Mouse (Mus musculus) intestine, postnatal 0 days (tissue): Measurements from ENCODE around the gene Arl14. TPM values are rescaled to one million over a fixed set of nuclear protein-coding genes. Genes with fewer than 3 reads are reported as not detected.

Experiments used
- ATAC-seq: fragments of 200-750 bp; cut with Nextera tagmentation; 2 replicates; pipeline ENCODE4 v1.8.0; 2017; ENCODE audit warnings: mild to moderate bottlenecking, moderate TSS enrichment, moderate library complexity
- H3K27ac ChIP-seq: fragments of 300-500 bp; sonication (generic); 2 replicates; pipeline ENCODE4 v1.5.1; 2014; ENCODE audit warnings: mild to moderate bottlenecking, low read depth, low read length, moderate library complexity
- H3K27me3 ChIP-seq: fragments of 300-500 bp; sonication (generic); replicated peaks from 2 replicates; pipeline ENCODE4 v1.6.1; 2014; ENCODE audit warnings: low read length, mixed read lengths; ENCODE audit not compliant: control insufficient read depth, insufficient read depth
- H3K36me3 ChIP-seq: fragments of 300-500 bp; sonication (generic); 2 replicates; pipeline ENCODE4 v1.6.1; 2014; ENCODE audit warnings: mild to moderate bottlenecking, moderate library complexity; ENCODE audit not compliant: control insufficient read depth, insufficient read depth
- H3K4me1 ChIP-seq: fragments of 300-500 bp; sonication (generic); replicated peaks from 2 replicates; pipeline ENCODE4 v1.6.1; 2014; ENCODE audit warnings: antibody characterized with exemption, low read length, mixed read lengths; ENCODE audit not compliant: control insufficient read depth, insufficient read depth
- H3K4me2 ChIP-seq: fragments of 300-500 bp; sonication (generic); replicated peaks from 2 replicates; pipeline ENCODE4 v1.6.1; 2014; ENCODE audit warnings: low read depth, mild to moderate bottlenecking, moderate library complexity
- H3K4me3 ChIP-seq: fragments of 300-500 bp; sonication (generic); 2 replicates; pipeline ENCODE4 v1.5.1; 2014; ENCODE audit warnings: low read depth, low read length
- H3K9ac ChIP-seq: fragments of 300-500 bp; sonication (generic); 2 replicates; pipeline ENCODE4 v1.6.1; 2014; ENCODE audit warnings: mild to moderate bottlenecking, low read depth, low read length
- H3K9me3 ChIP-seq: fragments of 300-500 bp; sonication (generic); 2 replicates; pipeline ENCODE4 v1.6.1; 2016; ENCODE audit warnings: mixed run types; ENCODE audit not compliant: control insufficient read depth
- CTCF ChIP-seq: sonication (generic); IDR thresholded peaks from 2 replicates; pipeline ENCODE4 v1.5.1; 2016; ENCODE audit warnings: low read depth, mild to moderate bottlenecking, control low read depth, antibody characterized with exemption, moderate library complexity
- WGBS: fragments of 180-500 bp; shearing (Covaris S2); extraction: QIAGEN DNeasy Blood & Tissue Kit; methylation state at CpG from one replicate; pipeline ENCODE4 v1.1.7; 2014; 5-methylcytosine and 5-hydroxymethylcytosine counted together
- polyA plus RNA-seq: library from polyadenylated mRNA; unstranded; fragments of >200 nt; fragmentation: Nextera tagmentation; extraction: Ambion mirVana; gene quantifications from 2 replicates; pipeline ENCODE4 v1.2.1, GENCODE M21; 2015

The Arl14 gene
- 1.1 TPM in 2 replicates for polyA plus RNA-seq

DNA sequence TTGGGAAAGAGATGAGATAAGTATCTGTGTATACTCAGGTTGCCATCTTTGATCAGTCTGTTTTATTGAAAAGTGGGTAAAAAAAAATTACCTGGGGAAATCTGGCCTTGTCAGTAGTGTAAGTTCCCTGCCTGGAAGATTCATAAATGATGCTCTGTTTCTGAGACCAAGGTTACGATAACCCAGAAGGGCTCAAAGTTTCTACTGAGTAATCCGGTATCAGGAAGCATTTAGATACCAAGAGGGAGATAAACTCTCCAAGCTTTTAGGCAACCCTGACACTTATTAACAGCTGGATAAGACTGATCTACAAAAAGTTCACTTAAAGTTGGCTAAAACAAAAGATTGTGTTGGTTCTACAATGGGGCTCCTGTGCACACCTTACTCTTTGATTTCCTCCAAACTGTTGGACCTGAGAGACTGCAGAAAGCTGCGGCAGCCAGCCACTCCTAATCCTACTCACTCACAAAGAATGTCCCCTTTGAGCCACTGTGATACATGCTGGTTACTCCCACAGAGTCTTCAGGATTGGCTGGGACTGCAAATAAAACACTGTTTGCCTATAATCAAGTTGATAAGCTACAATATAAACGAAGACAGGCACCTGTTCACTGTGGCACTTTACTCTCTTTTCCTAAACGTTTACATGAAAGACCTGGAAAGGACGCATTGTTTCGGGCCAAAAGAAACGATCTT is at the start of gene Arl14:
Gene Arl14, plus strand, starts transcription at position 614 of the 696 bp plus-strand sequence.
- Histone ChIP-seq H3K4me2 (peak within 1 kb of the TSS; percentile 42), H3K36me3 (no peaks in the 10 kb centered on the region), H3K9me3 (no peaks in the 10 kb centered on the region), H3K27ac (no peak within 1 kb of the TSS), H3K4me1 (no peaks in the 10 kb centered on the region), H3K9ac (no peak within 1 kb of the TSS), H3K4me3 (peak within 1 kb of the TSS; percentile 11; the same call in 1 of the 2 replicates), H3K27me3 (no peaks in the 10 kb centered on the region)
- TF ChIP-seq CTCF: no peak
- 37% methylated on average over 8 of the region's 8 CpGs for WGBS
- peak; percentile 78 for ATAC-seq

DNA sequence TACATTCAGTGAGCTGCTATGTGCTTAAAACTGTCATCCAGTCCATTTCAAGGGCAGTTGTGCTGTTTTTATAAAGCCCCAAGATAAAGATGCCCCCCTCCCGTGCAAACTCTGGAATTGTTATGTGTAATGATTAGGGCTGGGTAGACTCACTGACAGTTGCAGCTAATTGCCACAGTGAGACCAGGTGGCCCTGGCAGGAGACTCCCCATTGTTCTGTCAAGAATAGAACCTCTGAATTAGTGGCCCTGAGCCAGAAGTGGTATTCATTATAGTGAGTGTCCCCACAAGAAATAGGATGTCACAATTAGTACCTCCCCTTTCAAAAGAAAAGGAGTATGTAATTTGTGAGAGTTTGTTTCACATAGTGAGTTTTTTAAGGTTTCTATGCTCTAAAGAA is 47.0 kb upstream of the Arl14 start:
- ATAC-seq: no peak
- Histone ChIP-seq H3K4me3 (no peak overlapping the region), H3K27me3 (no peaks in the 10 kb centered on the region), H3K4me2 (no peak overlapping the region), H3K36me3 (no peaks in the 10 kb centered on the region), H3K4me1 (no peaks in the 10 kb centered on the region), H3K27ac (no peak overlapping the region), H3K9me3 (no peaks in the 10 kb centered on the region), H3K9ac (no peak overlapping the region)
- WGBS: 23% methylated on average over 1 of the region's 1 CpGs
- no peak for TF ChIP-seq CTCF

DNA sequence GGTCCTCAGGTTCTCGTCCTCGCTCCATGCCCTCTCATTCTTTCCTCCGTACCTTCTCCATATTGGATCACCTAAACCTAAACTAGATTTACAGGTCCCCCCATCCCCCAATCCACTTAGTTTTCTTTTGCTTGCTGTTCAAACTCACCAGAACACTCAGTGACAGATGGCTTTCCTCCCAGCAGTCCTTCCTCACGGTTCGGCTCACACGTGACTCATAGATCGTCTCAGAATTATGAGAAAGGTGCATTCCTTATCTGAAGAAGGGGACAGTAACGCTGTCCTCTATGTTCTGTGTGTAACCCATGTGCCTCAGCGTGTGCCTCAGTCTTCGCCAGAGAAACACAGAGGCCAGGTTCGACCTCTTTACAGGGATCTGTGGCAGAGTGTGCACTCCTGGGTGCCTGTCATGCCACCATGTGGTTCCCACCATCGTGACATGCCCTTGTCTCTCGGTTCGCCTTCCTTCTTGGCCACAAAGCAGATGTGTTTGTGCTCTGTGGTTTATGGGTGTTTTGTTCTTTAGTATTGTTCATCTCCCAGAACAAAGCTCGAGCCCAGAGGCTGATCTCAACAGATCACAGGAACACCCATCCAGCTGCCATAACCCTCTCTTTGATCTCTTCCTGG is 44.9 kb upstream of the Arl14 start:
- H3K27ac ChIP-seq: no peak overlapping the region
- ATAC-seq: no peak
- WGBS: 79% methylated on average over 15 of the region's 15 CpGs

DNA sequence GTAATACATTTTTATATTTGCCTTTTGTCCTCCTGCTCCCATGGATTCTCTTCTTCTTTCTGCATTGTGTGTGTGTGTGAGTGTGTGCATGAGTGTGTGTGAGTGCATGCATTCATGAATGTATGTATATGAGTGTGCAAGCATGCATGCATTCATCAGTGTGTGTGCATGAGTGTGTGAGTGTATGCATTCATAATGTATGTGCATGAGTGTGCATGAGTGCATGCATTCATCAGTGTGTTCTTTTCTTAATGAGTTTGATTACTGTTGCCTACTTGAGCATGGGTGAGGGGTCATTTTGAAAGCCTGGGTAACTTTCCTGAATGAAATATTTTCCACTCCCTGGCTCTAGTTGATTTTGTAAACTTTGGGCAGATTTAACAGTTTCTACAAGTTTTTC is 44.3 kb upstream of the Arl14 start:
- H3K9me3 ChIP-seq: no peaks in the 10 kb centered on the region
- no peaks in the 10 kb centered on the region for H3K27me3 ChIP-seq
- no peak overlapping the region for H3K27ac ChIP-seq
- H3K4me3 ChIP-seq: no peak overlapping the region
- no peaks in the 10 kb centered on the region for H3K36me3 ChIP-seq
- ATAC-seq: no peak
- no peak overlapping the region for H3K9ac ChIP-seq
- no peaks in the 10 kb centered on the region for H3K4me1 ChIP-seq
- no peak for TF ChIP-seq CTCF
- no peak overlapping the region for H3K4me2 ChIP-seq

More for the DNA sequence above, 44.9 kb upstream of the Arl14 start:
- Histone ChIP-seq H3K4me2 (no peak overlapping the region), H3K27me3 (no peaks in the 10 kb centered on the region), H3K4me1 (no peaks in the 10 kb centered on the region), H3K36me3 (no peaks in the 10 kb centered on the region), H3K4me3 (no peak overlapping the region), H3K9me3 (no peaks in the 10 kb centered on the region), H3K9ac (no peak overlapping the region)
- TF ChIP-seq CTCF: no peak

DNA sequence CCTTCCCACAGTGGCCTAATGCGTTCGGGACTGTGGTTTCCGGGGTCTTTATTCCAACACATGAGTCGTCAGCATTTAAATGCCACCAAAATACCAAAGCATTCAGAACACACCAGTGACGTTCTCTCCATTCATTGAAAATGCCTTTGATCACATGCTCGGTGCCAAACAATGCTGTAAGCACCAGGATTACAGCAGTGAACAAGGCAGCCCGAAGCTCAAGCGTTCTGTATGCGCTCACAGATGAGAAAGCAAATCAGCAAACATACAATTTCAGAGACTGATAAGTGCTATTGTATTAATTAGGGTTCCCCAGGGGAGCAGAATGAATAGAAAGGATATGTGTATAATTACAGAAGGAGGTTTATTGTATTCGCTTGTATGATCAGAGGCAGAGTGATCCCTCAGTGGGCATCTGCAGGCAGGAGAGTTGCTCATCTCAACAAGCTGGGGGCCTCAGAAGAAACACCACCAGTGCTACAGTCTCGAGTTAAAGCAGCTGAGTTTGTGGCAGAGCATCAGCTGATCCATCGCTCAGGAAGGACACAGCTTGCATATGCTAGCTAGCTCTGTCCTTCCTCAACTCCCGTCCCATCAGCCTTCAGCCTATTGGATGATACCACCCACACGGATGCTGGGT is 43.7 kb upstream of the Arl14 start:
- 82% methylated on average over 14 of the region's 14 CpGs for WGBS

DNA sequence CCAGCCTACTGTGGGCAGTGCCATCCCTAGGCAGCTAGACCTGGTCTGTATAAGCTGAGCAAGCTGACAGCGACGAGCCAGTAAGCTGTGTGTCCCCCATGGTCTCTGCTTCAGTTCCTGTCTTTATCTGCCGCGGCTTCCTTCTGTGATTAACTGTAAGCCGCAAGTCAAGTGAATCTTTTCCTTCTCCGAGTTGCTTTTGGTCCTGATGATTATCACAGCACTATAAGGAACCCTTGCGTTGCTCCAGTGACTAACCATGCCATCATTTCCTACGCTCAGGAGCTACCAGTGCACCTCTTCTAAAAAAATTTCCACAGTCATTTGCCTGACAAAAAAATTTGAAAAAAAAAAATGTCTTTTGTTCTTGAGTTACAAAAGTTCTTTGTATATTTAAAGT is 40.7 kb upstream of the Arl14 start:
- 94% methylated on average over 8 of the region's 8 CpGs for WGBS

More for the DNA sequence above, 43.7 kb upstream of the Arl14 start:
- Histone ChIP-seq H3K4me3 (no peak overlapping the region), H3K27me3 (no peaks in the 10 kb centered on the region), H3K9me3 (no peaks in the 10 kb centered on the region), H3K36me3 (no peaks in the 10 kb centered on the region), H3K27ac (no peak overlapping the region), H3K4me1 (no peaks in the 10 kb centered on the region), H3K9ac (no peak overlapping the region), H3K4me2 (no peak overlapping the region)
- no peak for TF ChIP-seq CTCF
- no peak for ATAC-seq

More for the DNA sequence above, 40.7 kb upstream of the Arl14 start:
- Histone ChIP-seq H3K4me1 (no peaks in the 10 kb centered on the region), H3K4me3 (no peak overlapping the region), H3K27ac (no peak overlapping the region), H3K4me2 (no peak overlapping the region), H3K9me3 (no peaks in the 10 kb centered on the region), H3K9ac (no peak overlapping the region), H3K27me3 (no peaks in the 10 kb centered on the region), H3K36me3 (no peaks in the 10 kb centered on the region)
- ATAC-seq: no peak
- no peak for TF ChIP-seq CTCF
